Mouse (Mus musculus) cortical plate, adult 2 months (tissue): ENCODE measurements at regions not wholly inside any gene's neighbourhood (a gene's known extent, or its start where the extent isn't known, plus 50 kb on each side); places are given as distances from the start of the nearest gene placed in this dataset.

Experiments used
- CTCF ChIP-seq: fragments of 200-500 bp; IDR thresholded peaks from 2 replicates; pipeline ENCODE4 v1.5.1; 2011; ENCODE audit warnings: mild to moderate bottlenecking, control low read depth, low read length; ENCODE audit not compliant: insufficient read depth; ENCODE audit errors: extremely low read depth
- POLR2A ChIP-seq: fragments of 200-500 bp; IDR thresholded peaks from 2 replicates; pipeline ENCODE4 v1.6.1; 2011; ENCODE audit warnings: mild to moderate bottlenecking, low read length, control low read depth; ENCODE audit not compliant: insufficient read depth; ENCODE audit errors: extremely low read depth

DNA sequence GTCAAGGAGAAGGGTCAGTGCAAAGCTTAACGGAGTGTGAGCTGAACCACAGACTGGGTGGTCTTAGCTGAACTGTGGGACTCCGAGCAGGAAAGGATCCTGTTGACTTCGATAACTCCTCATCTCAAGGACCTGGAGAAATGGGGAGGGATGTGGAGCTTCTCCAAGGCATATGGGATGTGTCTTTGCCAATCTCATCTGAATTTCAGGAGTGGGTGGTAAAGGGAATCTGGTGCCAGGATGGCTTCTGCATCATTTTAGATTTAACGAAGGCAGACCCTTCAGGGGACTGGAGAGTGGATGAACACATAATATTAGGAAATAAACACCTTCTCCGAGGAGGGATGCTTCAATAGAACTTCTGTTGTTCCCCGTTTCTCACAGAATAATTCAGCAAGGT is 416.9 kb upstream of the Xylt1 start:
- TF ChIP-seq POLR2A (no peak), CTCF (no peak)
